Mouse (Mus musculus) neural tube, embryonic 12.5 days (tissue): ENCODE data around the gene 1700040F15Rik. TPM values are rescaled to one million over a fixed set of nuclear protein-coding genes. Genes with fewer than 3 reads are reported as not detected.
"Not testable (repeated sequence)": the region's sequence is repeated elsewhere in the genome, so short reads cannot be mapped to it uniquely, and the experiment has no call there.

Experiments
- ATAC-seq: fragments of 200-750 bp; cut with Nextera tagmentation; 2 replicates; pipeline ENCODE4 v1.8.0; 2017; ENCODE audit warnings: low read depth, mild to moderate bottlenecking, moderate TSS enrichment, moderate library complexity; ENCODE audit not compliant: low FRiP score
- H3K27ac ChIP-seq: fragments of 300-500 bp; sonication (generic); 2 replicates; pipeline ENCODE4 v1.5.1; 2016
- H3K27me3 ChIP-seq: fragments of 300-500 bp; sonication (generic); replicated peaks from 2 replicates; pipeline ENCODE4 v1.6.1; 2016; ENCODE audit warnings: mild to moderate bottlenecking
- H3K36me3 ChIP-seq: fragments of 300-500 bp; sonication (generic); 2 replicates; pipeline ENCODE4 v1.6.1; 2016; ENCODE audit warnings: mild to moderate bottlenecking
- H3K4me1 ChIP-seq: fragments of 300-500 bp; sonication (generic); 2 replicates; pipeline ENCODE4 v1.6.1; 2016
- H3K4me2 ChIP-seq: fragments of 300-500 bp; sonication (generic); replicated peaks from 2 replicates; pipeline ENCODE4 v1.6.1; 2016; ENCODE audit warnings: mild to moderate bottlenecking
- H3K4me3 ChIP-seq: fragments of 300-500 bp; sonication (generic); 2 replicates; pipeline ENCODE4 v1.5.1; 2016
- H3K9ac ChIP-seq: fragments of 300-500 bp; sonication (generic); 2 replicates; pipeline ENCODE4 v1.6.1; 2016; ENCODE audit warnings: mild to moderate bottlenecking
- H3K9me3 ChIP-seq: fragments of 300-500 bp; sonication (generic); 2 replicates; pipeline ENCODE4 v1.6.1; 2016; ENCODE audit warnings: mild to moderate bottlenecking
- WGBS: fragments of 180-500 bp; shearing (Covaris S2); methylation state at CpG from one replicate; pipeline ENCODE4 v1.1.7; 2016; 5-methylcytosine and 5-hydroxymethylcytosine counted together
- polyA plus RNA-seq: library from polyadenylated mRNA; unstranded; fragments of >200 nt; fragmentation: Nextera tagmentation; extraction: Ambion mirVana; gene quantifications from 2 replicates; pipeline ENCODE4 v1.2.1, GENCODE M21; 2016

1700040F15Rik gene
- not detected in 2 replicates for polyA plus RNA-seq

- H3K4me2 ChIP-seq, H3K9me3 ChIP-seq, H3K36me3 ChIP-seq, H3K27ac ChIP-seq, H3K9ac ChIP-seq, H3K27me3 ChIP-seq, H3K4me3 ChIP-seq, ATAC-seq, H3K4me1 ChIP-seq: not testable (repeated sequence)
- no CpG with 5 or more reads among the region's 8 CpGs for WGBS
Observed at GRCm38 (mm10) chrY:61101947-61102346, at the start of gene 1700040F15Rik. Gene 1700040F15Rik, plus strand, starts transcription at chrY:61102247.
